Mouse (Mus musculus): ENCODE measurements around the gene Creg2. TPM values are rescaled to one million over a fixed set of nuclear protein-coding genes. Genes with fewer than 3 reads are reported as not detected.

Gene Creg2
- polyA plus RNA-seq (2015; fragmentation: Illumina TruSeq; extraction: RNeasy Lipid Tissue Mini Kit (QIAGEN cat#74804); ENCODE audit: insufficient read depth, low replicate concordance): 0.11 TPM

DNA sequence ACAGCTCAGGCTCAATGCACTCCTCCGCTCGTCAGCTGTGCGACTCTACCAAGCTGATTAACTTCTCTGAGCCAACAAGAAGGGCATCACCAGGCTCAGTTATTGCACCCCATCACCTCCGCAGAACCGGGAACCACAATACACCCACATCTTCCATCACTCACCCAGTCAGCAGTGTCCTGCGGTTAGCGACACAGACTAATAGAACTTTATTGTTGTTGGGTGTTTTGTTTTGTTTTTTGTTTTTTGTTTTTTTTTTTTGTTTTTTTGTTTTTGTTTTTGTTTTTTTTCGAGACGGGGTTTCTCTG is at the start of gene Creg2:
Creg2 (minus strand) TSS at position 234 of the 308 bp plus-strand sequence.

DNA sequence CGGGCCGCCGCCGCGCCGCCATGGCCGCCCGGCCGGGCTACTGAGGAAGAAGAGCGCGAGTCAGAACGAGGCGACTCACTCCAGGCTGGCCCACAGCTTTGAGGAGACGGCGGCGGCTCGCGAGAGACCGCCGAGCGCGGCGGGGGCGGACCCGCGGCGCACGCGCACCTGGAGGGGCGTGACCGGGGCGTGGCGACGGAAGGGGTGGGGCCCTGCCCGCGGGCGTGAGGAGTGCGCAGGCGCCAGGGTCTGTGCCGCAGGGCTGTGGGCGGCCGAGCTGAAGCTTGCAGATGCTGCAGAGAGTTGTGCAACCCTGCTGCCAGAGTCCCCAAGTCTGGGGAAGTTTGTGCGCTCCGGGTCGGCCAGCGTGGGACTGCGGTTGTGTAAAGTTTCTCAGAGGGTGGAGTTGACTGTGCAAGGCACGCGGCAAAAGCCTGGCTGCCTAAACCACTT is 74.0 kb downstream of the Creg2 start, which contains the start of gene Rnf149:
Rnf149 (minus strand) TSS at position 153 of the 453 bp plus-strand sequence.

Other genes starting within 250 kb of the Creg2 start
- 38.7 TPM for gene Tbc1d8, start 172.7 kb downstream of the Creg2 start, polyA plus RNA-seq (2015; fragmentation: Illumina TruSeq; extraction: RNeasy Lipid Tissue Mini Kit (QIAGEN cat#74804); ENCODE audit: insufficient read depth, low replicate concordance)
- gene Cnot11, start 116.5 kb downstream of the Creg2 start, polyA plus RNA-seq (2015; fragmentation: Illumina TruSeq; extraction: RNeasy Lipid Tissue Mini Kit (QIAGEN cat#74804); ENCODE audit: insufficient read depth, low replicate concordance): 31.7 TPM
- 44.6 TPM for gene Rnf149, start 74.1 kb downstream of the Creg2 start, polyA plus RNA-seq (2015; fragmentation: Illumina TruSeq; extraction: RNeasy Lipid Tissue Mini Kit (QIAGEN cat#74804); ENCODE audit: insufficient read depth, low replicate concordance)
- gene Rfx8, start 69.5 kb upstream of the Creg2 start, polyA plus RNA-seq (2015; fragmentation: Illumina TruSeq; extraction: RNeasy Lipid Tissue Mini Kit (QIAGEN cat#74804); ENCODE audit: insufficient read depth, low replicate concordance): not detected
- not detected for gene Gm3646, start 153.9 kb upstream of the Creg2 start, polyA plus RNA-seq (2015; fragmentation: Illumina TruSeq; extraction: RNeasy Lipid Tissue Mini Kit (QIAGEN cat#74804); ENCODE audit: insufficient read depth, low replicate concordance)
- gene Map4k4, start 249.4 kb upstream of the Creg2 start, polyA plus RNA-seq (2015; fragmentation: Illumina TruSeq; extraction: RNeasy Lipid Tissue Mini Kit (QIAGEN cat#74804); ENCODE audit: insufficient read depth, low replicate concordance): 140 TPM

All from spleen, adult 10 weeks (tissue).